Mouse (Mus musculus): ENCODE results near the gene St7l.
A peak's percentile ranks its signal among the peaks of the same experiment; 100 is the strongest.
"Not testable (repeated sequence)": the region's sequence is repeated elsewhere in the genome, so short reads cannot be mapped to it uniquely, and the experiment has no call there.

The St7l gene

GRCm38 (mm10) chr3:104863786-104864650 lies at the start of gene St7l, which contains the start of gene Capza1:
St7l (plus strand) TSS chr3:104864005.
Capza1 (minus strand) TSS chr3:104864505.
- peak; percentile 91 for DNase-seq

GRCm38 (mm10) chr3:104814746-104815145 lies 49.1 kb upstream of the St7l start:
- no peak for DNase-seq

GRCm38 (mm10) chr3:104815346-104815745 lies 48.5 kb upstream of the St7l start:
- DNase-seq = no peak

GRCm38 (mm10) chr3:104816130-104816529 lies 47.7 kb upstream of the St7l start:
- DNase-seq = no peak

GRCm38 (mm10) chr3:104817481-104817990 lies 46.3 kb upstream of the St7l start:
- DNase-seq = peak; percentile 77

GRCm38 (mm10) chr3:104817991-104818748 lies 45.6 kb upstream of the St7l start, which contains the start of gene Mov10:
Mov10 (minus strand) TSS chr3:104818563.
- peak; percentile 81 for DNase-seq

- DNase-seq = no peak
Observed at GRCm38 (mm10) chr3:104818749-104819134, 45.1 kb upstream of the St7l start.

GRCm38 (mm10) chr3:104820426-104820825 lies 43.4 kb upstream of the St7l start:
- no peak for DNase-seq

GRCm38 (mm10) chr3:104822413-104822812 lies 41.4 kb upstream of the St7l start:
- DNase-seq = no peak

- DNase-seq = no peak
Observed at GRCm38 (mm10) chr3:104835797-104836196, 28.0 kb upstream of the St7l start.

- no peak for DNase-seq
Observed at GRCm38 (mm10) chr3:104841049-104841448, 22.8 kb upstream of the St7l start.

- no peak for DNase-seq
Observed at GRCm38 (mm10) chr3:104846601-104847000, 17.2 kb upstream of the St7l start.

GRCm38 (mm10) chr3:104854465-104854864 lies 9.3 kb upstream of the St7l start:
- no peak for DNase-seq

GRCm38 (mm10) chr3:104854866-104855265 lies 8.9 kb upstream of the St7l start:
- DNase-seq = no peak

- peak; percentile 10 for DNase-seq
Observed at GRCm38 (mm10) chr3:104856106-104856505, 7.7 kb upstream of the St7l start.

- no peak for DNase-seq
Observed at GRCm38 (mm10) chr3:104858560-104858959, 5.2 kb upstream of the St7l start.

- peak; percentile 84 for DNase-seq
Observed at GRCm38 (mm10) chr3:104864651-104865340, 991 bp downstream of the St7l start.

- DNase-seq = no peak
Observed at GRCm38 (mm10) chr3:104865341-104865788, 1.6 kb downstream of the St7l start.

GRCm38 (mm10) chr3:104866674-104867073 lies 2.9 kb downstream of the St7l start:
- not testable (repeated sequence) for DNase-seq

- no peak for DNase-seq
Observed at GRCm38 (mm10) chr3:104869611-104870010, 5.8 kb downstream of the St7l start.

GRCm38 (mm10) chr3:104888585-104888984 lies 24.8 kb downstream of the St7l start:
- no peak for DNase-seq

- no peak for DNase-seq
Observed at GRCm38 (mm10) chr3:104896141-104896540, 32.3 kb downstream of the St7l start.

- DNase-seq = no peak
Observed at GRCm38 (mm10) chr3:104901154-104901553, 37.3 kb downstream of the St7l start.
